Mouse (Mus musculus): ENCODE data around the gene Gm28043. TPM values are rescaled to one million over a fixed set of nuclear protein-coding genes. Genes with fewer than 3 reads are reported as not detected.

The Gm28043 gene
- polyA plus RNA-seq, 1 experiment from 2014 or later = 3.4 TPM

- Histone ChIP-seq H3K27me3 (replicated peaks; ENCODE audit: control insufficient read depth, insufficient read depth, low read length) (no peaks in the 10 kb centered on the region), H3K4me1 (replicated peaks; ENCODE audit: control insufficient read depth, insufficient read depth, low read length) (peaks cover 3% of the 10 kb centered on the region; the same call in 1 of the 2 replicates), H3K4me3 (ENCODE audit: low read depth, low read length) (no peak overlapping the region), H3K36me3 (ENCODE audit: control insufficient read depth, insufficient read depth, low read length) (peaks cover 27% of the 10 kb centered on the region), H3K4me2 (ENCODE audit: low read length) (no peak overlapping the region), H3K9me3 (ENCODE audit: control insufficient read depth, low read length) (no peaks in the 10 kb centered on the region), H3K27ac (ENCODE audit: low read depth) (no peak overlapping the region), H3K9ac (ENCODE audit: low read length) (no peak overlapping the region)
- DNase-seq (ENCODE audit: low spot score) = no peak
- WGBS = 84% methylated on average over 6 of the region's 6 CpGs
- no peak for ATAC-seq (replicated peaks; ENCODE audit: low FRiP score, low TSS enrichment, low read depth)
Observed at GRCm38 (mm10) chr17:29585446-29585845, 29.2 kb upstream of the Gm28043 start.

GRCm38 (mm10) chr17:29586921-29587320 lies 27.8 kb upstream of the Gm28043 start:
- Histone ChIP-seq H3K27me3 (replicated peaks; ENCODE audit: control insufficient read depth, insufficient read depth, low read length) (no peaks in the 10 kb centered on the region), H3K4me1 (replicated peaks; ENCODE audit: control insufficient read depth, insufficient read depth, low read length) (peaks cover 3% of the 10 kb centered on the region; the same call in 1 of the 2 replicates), H3K9me3 (ENCODE audit: control insufficient read depth, low read length) (no peaks in the 10 kb centered on the region), H3K9ac (ENCODE audit: low read length) (no peak overlapping the region), H3K27ac (ENCODE audit: low read depth) (no peak overlapping the region), H3K4me3 (ENCODE audit: low read depth, low read length) (no peak overlapping the region), H3K4me2 (ENCODE audit: low read length) (no peak overlapping the region), H3K36me3 (ENCODE audit: control insufficient read depth, insufficient read depth, low read length) (peaks cover 22% of the 10 kb centered on the region)
- WGBS = 85% methylated on average over 9 of the region's 9 CpGs
- DNase-seq (ENCODE audit: low spot score) = no peak
- ATAC-seq (replicated peaks; ENCODE audit: low FRiP score, low TSS enrichment, low read depth) = no peak

GRCm38 (mm10) chr17:29589221-29589898 lies 25.3 kb upstream of the Gm28043 start:
- Histone ChIP-seq H3K9me3 (ENCODE audit: control insufficient read depth, low read length) (no peaks in the 10 kb centered on the region), H3K9ac (ENCODE audit: low read length) (no peak overlapping the region), H3K27ac (ENCODE audit: low read depth) (0 out of 2 replicates have a peak overlapping the region, but pooled peaks have one; percentile 3), H3K27me3 (replicated peaks; ENCODE audit: control insufficient read depth, insufficient read depth, low read length) (no peaks in the 10 kb centered on the region), H3K4me3 (ENCODE audit: low read depth, low read length) (no peak overlapping the region), H3K4me2 (ENCODE audit: low read length) (no peak overlapping the region), H3K36me3 (ENCODE audit: control insufficient read depth, insufficient read depth, low read length) (peaks cover 12% of the 10 kb centered on the region; the same call in 1 of the 2 replicates), H3K4me1 (replicated peaks; ENCODE audit: control insufficient read depth, insufficient read depth, low read length) (peaks cover 3% of the 10 kb centered on the region; the same call in 1 of the 2 replicates)
- 36% methylated on average over 11 of the region's 11 CpGs for WGBS
- no peak for DNase-seq (ENCODE audit: low spot score)
- no peak for ATAC-seq (replicated peaks; ENCODE audit: low FRiP score, low TSS enrichment, low read depth)

- Histone ChIP-seq H3K4me2 (ENCODE audit: low read length) (no peak overlapping the region), H3K4me1 (replicated peaks; ENCODE audit: control insufficient read depth, insufficient read depth, low read length) (no peaks in the 10 kb centered on the region), H3K27ac (ENCODE audit: low read depth) (no peak overlapping the region), H3K4me3 (ENCODE audit: low read depth, low read length) (no peak overlapping the region), H3K9ac (ENCODE audit: low read length) (no peak overlapping the region), H3K9me3 (ENCODE audit: control insufficient read depth, low read length) (no peaks in the 10 kb centered on the region), H3K36me3 (ENCODE audit: control insufficient read depth, insufficient read depth, low read length) (peaks cover 41% of the 10 kb centered on the region), H3K27me3 (replicated peaks; ENCODE audit: control insufficient read depth, insufficient read depth, low read length) (no peaks in the 10 kb centered on the region)
- no peak for DNase-seq (ENCODE audit: low spot score)
- WGBS = 81% methylated on average over 14 of the region's 15 CpGs
- no peak for ATAC-seq (replicated peaks; ENCODE audit: low FRiP score, low TSS enrichment, low read depth)
Observed at GRCm38 (mm10) chr17:29595891-29596770, 18.5 kb upstream of the Gm28043 start.

- no peak overlapping the region for H3K27ac ChIP-seq (ENCODE audit: low read depth)
- no peaks in the 10 kb centered on the region for H3K4me1 ChIP-seq (replicated peaks; ENCODE audit: control insufficient read depth, insufficient read depth, low read length)
- no peaks in the 10 kb centered on the region for H3K27me3 ChIP-seq (replicated peaks; ENCODE audit: control insufficient read depth, insufficient read depth, low read length)
- H3K9me3 ChIP-seq (ENCODE audit: control insufficient read depth, low read length) = no peaks in the 10 kb centered on the region
- 93% methylated on average over 13 of the region's 13 CpGs for WGBS
- H3K4me3 ChIP-seq (ENCODE audit: low read depth, low read length) = no peak overlapping the region
- no peak overlapping the region for H3K9ac ChIP-seq (ENCODE audit: low read length)
- no peak overlapping the region for H3K4me2 ChIP-seq (ENCODE audit: low read length)
- peaks cover 41% of the 10 kb centered on the region for H3K36me3 ChIP-seq (ENCODE audit: control insufficient read depth, insufficient read depth, low read length)
- ATAC-seq (replicated peaks; ENCODE audit: low FRiP score, low TSS enrichment, low read depth) = no peak
- DNase-seq (ENCODE audit: low spot score) = no peak
Observed at GRCm38 (mm10) chr17:29596771-29597132, 17.9 kb upstream of the Gm28043 start.

GRCm38 (mm10) chr17:29599051-29599450 lies 15.6 kb upstream of the Gm28043 start:
- Histone ChIP-seq H3K4me1 (replicated peaks; ENCODE audit: control insufficient read depth, insufficient read depth, low read length) (no peaks in the 10 kb centered on the region), H3K9ac (ENCODE audit: low read length) (no peak overlapping the region), H3K27ac (ENCODE audit: low read depth) (no peak overlapping the region), H3K9me3 (ENCODE audit: control insufficient read depth, low read length) (0 out of 2 replicates have a peak, but pooled peaks cover 4% of the 10 kb centered on the region), H3K27me3 (replicated peaks; ENCODE audit: control insufficient read depth, insufficient read depth, low read length) (no peaks in the 10 kb centered on the region), H3K4me3 (ENCODE audit: low read depth, low read length) (no peak overlapping the region), H3K4me2 (ENCODE audit: low read length) (no peak overlapping the region), H3K36me3 (ENCODE audit: control insufficient read depth, insufficient read depth, low read length) (peaks cover 44% of the 10 kb centered on the region)
- no peak for DNase-seq (ENCODE audit: low spot score)
- 94% methylated on average over 14 of the region's 14 CpGs for WGBS
- no peak for ATAC-seq (replicated peaks; ENCODE audit: low FRiP score, low TSS enrichment, low read depth)

- 87% methylated on average over 8 of the region's 8 CpGs for WGBS
- ATAC-seq (replicated peaks; ENCODE audit: low FRiP score, low TSS enrichment, low read depth) = no peak
- H3K9me3 ChIP-seq (ENCODE audit: control insufficient read depth, low read length) = 0 out of 2 replicates have a peak, but pooled peaks cover 4% of the 10 kb centered on the region
- H3K9ac ChIP-seq (ENCODE audit: low read length) = no peak overlapping the region
- DNase-seq (ENCODE audit: low spot score) = no peak
- H3K4me2 ChIP-seq (ENCODE audit: low read length) = no peak overlapping the region
- H3K27ac ChIP-seq (ENCODE audit: low read depth) = no peak overlapping the region
- H3K4me3 ChIP-seq (ENCODE audit: low read depth, low read length) = no peak overlapping the region
- no peaks in the 10 kb centered on the region for H3K27me3 ChIP-seq (replicated peaks; ENCODE audit: control insufficient read depth, insufficient read depth, low read length)
- H3K36me3 ChIP-seq (ENCODE audit: control insufficient read depth, insufficient read depth, low read length) = peaks cover 45% of the 10 kb centered on the region
- H3K4me1 ChIP-seq (replicated peaks; ENCODE audit: control insufficient read depth, insufficient read depth, low read length) = no peaks in the 10 kb centered on the region
Observed at GRCm38 (mm10) chr17:29599537-29599936, 15.1 kb upstream of the Gm28043 start.

- no peak overlapping the region for H3K4me2 ChIP-seq (ENCODE audit: low read length)
- H3K4me3 ChIP-seq (ENCODE audit: low read depth, low read length) = no peak overlapping the region
- H3K4me1 ChIP-seq (replicated peaks; ENCODE audit: control insufficient read depth, insufficient read depth, low read length) = no peaks in the 10 kb centered on the region
- DNase-seq (ENCODE audit: low spot score) = no peak
- H3K9ac ChIP-seq (ENCODE audit: low read length) = no peak overlapping the region
- H3K9me3 ChIP-seq (ENCODE audit: control insufficient read depth, low read length) = 0 out of 2 replicates have a peak, but pooled peaks cover 4% of the 10 kb centered on the region
- peaks cover 37% of the 10 kb centered on the region for H3K36me3 ChIP-seq (ENCODE audit: control insufficient read depth, insufficient read depth, low read length)
- no peak overlapping the region for H3K27ac ChIP-seq (ENCODE audit: low read depth)
- WGBS = 54% methylated on average over 4 of the region's 4 CpGs
- no peak for ATAC-seq (replicated peaks; ENCODE audit: low FRiP score, low TSS enrichment, low read depth)
- no peaks in the 10 kb centered on the region for H3K27me3 ChIP-seq (replicated peaks; ENCODE audit: control insufficient read depth, insufficient read depth, low read length)
Observed at GRCm38 (mm10) chr17:29601391-29601790, 13.3 kb upstream of the Gm28043 start.

All from intestine, embryonic 14.5 days (tissue).